Mouse (Mus musculus): ENCODE results near the gene Myh7b. TPM values are rescaled to one million over a fixed set of nuclear protein-coding genes. Genes with fewer than 3 reads are reported as not detected.

Gene Myh7b
- polyA plus RNA-seq, 1 experiment from 2014 or later = 1.6 TPM

- Histone ChIP-seq H3K27ac (replicated peaks) (no peak overlapping the region), H3K4me1 (replicated peaks) (peaks cover 37% of the 10 kb centered on the region), H3K36me3 (replicated peaks) (no peaks in the 10 kb centered on the region), H3K9ac (no peak overlapping the region), H3K4me3 (replicated peaks) (no peak overlapping the region), H3K4me2 (no peak overlapping the region), H3K27me3 (peaks cover 56% of the 10 kb centered on the region), H3K9me3 (replicated peaks) (no peaks in the 10 kb centered on the region)
- 22% methylated on average over 10 of the region's 10 CpGs for WGBS (ENCODE audit: insufficient replicate concordance)
- ATAC-seq (ENCODE audit: insufficient read depth) = no peak
Measured at GRCm38 (mm10) chr2:155624730-155625129, 13.7 kb downstream of the Myh7b start.

- peaks cover 64% of the 10 kb centered on the region for H3K27me3 ChIP-seq
Measured at GRCm38 (mm10) chr2:155626277-155626676, 15.3 kb downstream of the Myh7b start.

GRCm38 (mm10) chr2:155627030-155627738 lies 16.2 kb downstream of the Myh7b start:
- no peak overlapping the region for H3K27ac ChIP-seq (replicated peaks)
- H3K9me3 ChIP-seq (replicated peaks) = no peaks in the 10 kb centered on the region
- H3K9ac ChIP-seq = no peak overlapping the region
- ATAC-seq (ENCODE audit: insufficient read depth) = no peak
- H3K4me1 ChIP-seq (replicated peaks) = peaks cover 27% of the 10 kb centered on the region
- 0 out of 2 replicates have a peak, but pooled peaks cover 3% of the 10 kb centered on the region for H3K36me3 ChIP-seq (replicated peaks)
- WGBS (ENCODE audit: insufficient replicate concordance) = 37% methylated on average over 21 of the region's 21 CpGs
- H3K27me3 ChIP-seq = peaks cover 71% of the 10 kb centered on the region
- H3K4me3 ChIP-seq (replicated peaks) = no peak overlapping the region
- H3K4me2 ChIP-seq = no peak overlapping the region

More at GRCm38 (mm10) chr2:155626277-155626676, 15.3 kb downstream of the Myh7b start:
- Histone ChIP-seq H3K9me3 (replicated peaks) (no peaks in the 10 kb centered on the region), H3K4me3 (replicated peaks) (no peak overlapping the region), H3K27ac (replicated peaks) (no peak overlapping the region), H3K4me2 (no peak overlapping the region), H3K9ac (no peak overlapping the region), H3K36me3 (replicated peaks) (0 out of 2 replicates have a peak, but pooled peaks cover 2% of the 10 kb centered on the region), H3K4me1 (replicated peaks) (peaks cover 29% of the 10 kb centered on the region)
- 43% methylated on average over 15 of the region's 15 CpGs for WGBS (ENCODE audit: insufficient replicate concordance)
- no peak for ATAC-seq (ENCODE audit: insufficient read depth)

GRCm38 (mm10) chr2:155628112-155628511 lies 17.1 kb downstream of the Myh7b start:
- ATAC-seq (ENCODE audit: insufficient read depth) = no peak
- no peak overlapping the region for H3K4me3 ChIP-seq (replicated peaks)
- H3K9ac ChIP-seq = no peak overlapping the region
- H3K4me1 ChIP-seq (replicated peaks) = peaks cover 18% of the 10 kb centered on the region
- no peak overlapping the region for H3K4me2 ChIP-seq
- H3K27ac ChIP-seq (replicated peaks) = no peak overlapping the region
- 0 out of 2 replicates have a peak, but pooled peaks cover 8% of the 10 kb centered on the region for H3K36me3 ChIP-seq (replicated peaks)
- peaks cover 79% of the 10 kb centered on the region for H3K27me3 ChIP-seq
- 76% methylated on average over 9 of the region's 9 CpGs for WGBS (ENCODE audit: insufficient replicate concordance)
- H3K9me3 ChIP-seq (replicated peaks) = no peaks in the 10 kb centered on the region

GRCm38 (mm10) chr2:155628519-155628918 lies 17.5 kb downstream of the Myh7b start:
- no peaks in the 10 kb centered on the region for H3K9me3 ChIP-seq (replicated peaks)
- peaks cover 18% of the 10 kb centered on the region for H3K4me1 ChIP-seq (replicated peaks)
- H3K27ac ChIP-seq (replicated peaks) = no peak overlapping the region
- no peak for ATAC-seq (ENCODE audit: insufficient read depth)
- H3K4me3 ChIP-seq (replicated peaks) = no peak overlapping the region
- peaks cover 79% of the 10 kb centered on the region for H3K27me3 ChIP-seq
- H3K9ac ChIP-seq = no peak overlapping the region
- no peak overlapping the region for H3K4me2 ChIP-seq
- WGBS (ENCODE audit: insufficient replicate concordance) = 75% methylated on average over 13 of the region's 13 CpGs
- H3K36me3 ChIP-seq (replicated peaks) = peaks cover 9% of the 10 kb centered on the region; the same call in 1 of the 2 replicates

GRCm38 (mm10) chr2:155629231-155629661 lies 18.2 kb downstream of the Myh7b start:
- peaks cover 18% of the 10 kb centered on the region for H3K4me1 ChIP-seq (replicated peaks)
- 2% methylated on average over 35 of the region's 35 CpGs for WGBS (ENCODE audit: insufficient replicate concordance)
- no peak for ATAC-seq (ENCODE audit: insufficient read depth)
- H3K4me2 ChIP-seq = peak overlapping the region; percentile 66
- H3K9me3 ChIP-seq (replicated peaks) = no peaks in the 10 kb centered on the region
- peaks cover 79% of the 10 kb centered on the region for H3K27me3 ChIP-seq
- no peak overlapping the region for H3K27ac ChIP-seq (replicated peaks)
- H3K36me3 ChIP-seq (replicated peaks) = peaks cover 17% of the 10 kb centered on the region
- H3K4me3 ChIP-seq (replicated peaks) = peak overlapping the region; percentile 35
- H3K9ac ChIP-seq = no peak overlapping the region

GRCm38 (mm10) chr2:155630153-155630552 lies 19.1 kb downstream of the Myh7b start:
- Histone ChIP-seq H3K4me1 (replicated peaks) (peaks cover 11% of the 10 kb centered on the region), H3K36me3 (replicated peaks) (peaks cover 26% of the 10 kb centered on the region), H3K9me3 (replicated peaks) (no peaks in the 10 kb centered on the region), H3K9ac (no peak overlapping the region), H3K4me2 (no peak overlapping the region), H3K4me3 (replicated peaks) (no peak overlapping the region), H3K27ac (replicated peaks) (no peak overlapping the region), H3K27me3 (peaks cover 78% of the 10 kb centered on the region)
- 28% methylated on average over 20 of the region's 20 CpGs for WGBS (ENCODE audit: insufficient replicate concordance)
- no peak for ATAC-seq (ENCODE audit: insufficient read depth)

- Histone ChIP-seq H3K4me3 (replicated peaks) (no peak overlapping the region), H3K36me3 (replicated peaks) (peaks cover 32% of the 10 kb centered on the region), H3K9me3 (replicated peaks) (no peaks in the 10 kb centered on the region), H3K27me3 (peaks cover 72% of the 10 kb centered on the region), H3K4me1 (replicated peaks) (peaks cover 11% of the 10 kb centered on the region), H3K27ac (replicated peaks) (no peak overlapping the region), H3K9ac (no peak overlapping the region), H3K4me2 (no peak overlapping the region)
- ATAC-seq (ENCODE audit: insufficient read depth) = no peak
- 28% methylated on average over 43 of the region's 43 CpGs for WGBS (ENCODE audit: insufficient replicate concordance)
Measured at GRCm38 (mm10) chr2:155630590-155631416, 19.8 kb downstream of the Myh7b start.

GRCm38 (mm10) chr2:155632138-155632936 lies 21.3 kb downstream of the Myh7b start:
- Histone ChIP-seq H3K9me3 (replicated peaks) (no peaks in the 10 kb centered on the region), H3K27me3 (peaks cover 56% of the 10 kb centered on the region), H3K4me2 (no peak overlapping the region), H3K9ac (no peak overlapping the region), H3K27ac (replicated peaks) (no peak overlapping the region), H3K4me3 (replicated peaks) (no peak overlapping the region), H3K36me3 (replicated peaks) (peaks cover 47% of the 10 kb centered on the region), H3K4me1 (replicated peaks) (peaks cover 11% of the 10 kb centered on the region)
- WGBS (ENCODE audit: insufficient replicate concordance) = 80% methylated on average over 30 of the region's 30 CpGs
- no peak for ATAC-seq (ENCODE audit: insufficient read depth)

- no peak for ATAC-seq (ENCODE audit: insufficient read depth)
- peaks cover 48% of the 10 kb centered on the region for H3K27me3 ChIP-seq
- peaks cover 55% of the 10 kb centered on the region for H3K36me3 ChIP-seq (replicated peaks)
- 79% methylated on average over 19 of the region's 19 CpGs for WGBS (ENCODE audit: insufficient replicate concordance)
- H3K9ac ChIP-seq = no peak overlapping the region
- H3K4me3 ChIP-seq (replicated peaks) = no peak overlapping the region
- H3K9me3 ChIP-seq (replicated peaks) = no peaks in the 10 kb centered on the region
- H3K4me2 ChIP-seq = no peak overlapping the region
- peaks cover 11% of the 10 kb centered on the region for H3K4me1 ChIP-seq (replicated peaks)
- H3K27ac ChIP-seq (replicated peaks) = no peak overlapping the region
Measured at GRCm38 (mm10) chr2:155633121-155633520, 22.1 kb downstream of the Myh7b start.
